Mouse (Mus musculus): ENCODE results near the gene Il20rb. TPM values are rescaled to one million over a fixed set of nuclear protein-coding genes. Genes with fewer than 3 reads are reported as not detected.
A peak's percentile ranks its signal among the peaks of the same experiment; 100 is the strongest.

Gene Il20rb
- 1 to 10 TPM; 2.5 to 4.9 (median 3.9) TPM for total RNA-seq (2022)

DNA sequence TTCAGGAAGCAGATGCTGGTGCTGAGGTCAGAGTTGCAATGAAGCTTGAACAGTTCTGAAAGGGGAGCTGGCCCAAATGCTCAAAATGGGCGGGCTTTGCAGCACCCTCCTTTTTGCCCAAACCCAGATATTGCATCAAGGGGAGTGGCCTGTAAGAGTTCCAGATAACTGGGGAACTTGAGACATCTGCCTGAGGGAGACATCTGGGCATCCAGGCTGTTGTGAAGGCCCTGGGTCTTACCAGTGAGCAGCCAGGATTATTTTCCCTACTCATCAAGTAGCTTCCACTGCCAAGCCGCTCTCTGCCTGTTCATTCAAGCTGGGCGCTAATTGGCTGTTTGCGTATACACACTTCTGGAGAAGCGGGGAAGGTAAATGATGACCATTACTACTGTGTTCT, at the start of gene Il20rb:
Gene Il20rb, minus strand, starts transcription at position 358 of the 400 bp plus-strand sequence.
- no peak for DNase-seq (ENCODE audit: low spot score in 2 of 2)

DNA sequence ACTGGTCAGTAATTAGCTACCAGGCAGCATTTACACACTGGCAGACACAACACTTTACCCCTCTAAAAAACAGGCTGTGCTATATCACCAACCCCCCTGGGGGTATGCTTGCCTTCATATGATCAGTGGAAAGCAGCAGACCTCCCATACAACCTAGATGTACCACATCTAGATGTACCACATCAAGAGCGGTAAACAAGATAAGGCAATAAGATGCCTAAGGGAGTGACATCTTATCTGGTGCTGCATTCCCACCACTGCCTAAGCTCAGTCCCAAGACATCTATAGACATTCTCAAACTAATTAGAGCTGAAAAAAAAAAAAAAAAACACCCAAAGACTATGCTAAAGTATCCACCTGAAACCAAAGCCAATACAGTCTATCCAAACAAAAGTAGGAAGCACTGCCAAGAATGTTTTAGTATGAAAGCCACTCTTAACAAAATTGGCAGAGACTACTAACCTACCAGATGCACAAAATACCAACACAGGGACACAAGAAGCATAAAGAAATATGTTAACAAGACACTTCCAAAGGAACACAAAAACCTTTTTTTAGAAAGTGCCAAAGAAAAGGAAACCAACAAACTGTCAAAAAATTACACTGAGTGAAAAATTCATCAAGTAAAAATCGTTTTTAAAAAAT, 49.2 kb upstream of the Il20rb start:
- DNase-seq (ENCODE audit: low spot score in 2 of 2), result no peak

DNA sequence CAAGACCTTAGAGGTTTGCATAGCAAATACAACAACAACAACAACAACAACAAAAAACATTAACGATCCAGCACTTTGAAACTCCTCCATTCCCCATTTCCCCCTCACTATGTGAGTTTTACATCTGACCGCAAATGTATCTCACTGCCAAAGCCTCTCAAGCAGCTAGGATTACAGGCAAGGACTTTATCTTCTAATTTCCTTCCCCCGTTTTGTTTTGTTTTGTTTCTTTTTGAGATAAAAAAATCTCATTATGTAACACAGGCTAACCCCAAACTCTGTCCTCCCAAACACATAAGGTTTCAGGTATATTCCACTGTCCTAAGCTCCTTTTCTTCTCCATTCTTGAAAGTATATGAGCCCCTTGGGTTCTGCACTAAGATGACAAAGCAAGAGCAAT, 48.1 kb upstream of the Il20rb start:
- no peak for DNase-seq (ENCODE audit: low spot score in 2 of 2)

DNA sequence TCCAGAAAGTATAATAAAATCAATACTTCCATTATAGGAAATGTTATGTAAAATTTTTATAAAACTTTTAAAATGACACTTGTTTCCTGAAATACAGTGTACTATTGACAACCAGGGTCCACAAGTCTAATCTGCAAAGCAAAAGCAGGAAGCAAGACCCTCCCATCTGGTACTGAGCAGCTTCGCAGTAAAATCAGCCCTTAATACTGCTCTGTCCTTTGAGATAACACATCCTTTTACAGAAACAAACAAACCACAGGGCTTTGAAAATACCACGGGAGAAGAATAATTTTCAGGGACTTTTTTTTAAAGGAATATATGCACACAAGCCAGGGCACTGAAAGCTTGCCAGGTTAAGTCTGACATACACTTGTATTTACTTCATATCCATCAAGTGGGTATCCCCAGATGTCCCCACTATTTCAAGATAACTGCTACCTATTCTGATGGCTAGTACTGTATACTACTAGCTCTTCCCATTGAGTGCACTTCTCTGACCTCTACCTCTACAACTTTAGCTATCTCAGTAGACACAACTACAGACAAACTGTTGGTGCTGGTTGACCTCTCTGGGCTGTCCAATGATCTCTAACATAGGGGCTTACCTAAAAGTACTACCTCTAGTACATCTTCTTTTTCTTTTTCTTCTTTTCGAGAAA, 46.4 kb upstream of the Il20rb start:
- DNase-seq (ENCODE audit: low spot score in 2 of 2), result no peak

DNA sequence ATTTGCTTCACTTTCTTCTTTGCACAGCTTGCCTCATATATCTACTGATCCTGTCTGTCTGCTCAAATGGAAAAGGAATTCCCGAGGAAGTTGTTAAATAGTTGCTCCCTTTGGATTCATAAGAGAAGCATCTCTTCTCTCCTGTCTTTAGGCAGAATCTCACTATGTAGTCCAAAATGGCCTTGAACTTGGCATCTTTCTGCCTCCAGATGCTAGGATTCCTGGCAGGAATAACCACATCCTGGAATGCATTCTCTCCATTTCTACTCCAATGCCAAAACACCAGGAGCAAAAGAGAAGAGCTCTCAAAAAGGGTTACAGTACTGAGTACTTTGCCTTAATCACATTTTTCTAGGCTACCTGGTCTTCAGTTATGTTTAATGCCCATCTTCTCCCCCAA, 44.7 kb upstream of the Il20rb start:
- DNase-seq (ENCODE audit: low spot score in 2 of 2), result no peak

DNA sequence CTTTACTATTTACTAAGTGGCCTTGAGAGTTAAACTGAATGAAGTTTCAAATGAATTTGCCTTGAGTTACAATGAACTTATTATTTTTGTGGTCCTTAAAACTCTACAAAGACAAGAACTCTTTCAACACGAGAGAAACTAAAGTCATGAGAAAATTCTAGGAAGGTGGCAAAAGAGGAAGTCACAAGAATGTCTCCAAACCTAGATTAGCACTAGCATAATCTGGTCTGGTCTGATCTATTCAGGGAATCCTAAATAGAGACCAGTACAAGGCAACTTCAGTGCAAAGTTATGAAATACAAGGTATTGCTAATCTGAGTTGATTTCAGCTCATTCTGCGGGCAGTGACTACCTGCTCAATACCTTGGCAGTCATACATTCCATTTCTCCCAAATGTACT, 38.6 kb upstream of the Il20rb start:
- no peak for DNase-seq (ENCODE audit: low spot score in 2 of 2)

DNA sequence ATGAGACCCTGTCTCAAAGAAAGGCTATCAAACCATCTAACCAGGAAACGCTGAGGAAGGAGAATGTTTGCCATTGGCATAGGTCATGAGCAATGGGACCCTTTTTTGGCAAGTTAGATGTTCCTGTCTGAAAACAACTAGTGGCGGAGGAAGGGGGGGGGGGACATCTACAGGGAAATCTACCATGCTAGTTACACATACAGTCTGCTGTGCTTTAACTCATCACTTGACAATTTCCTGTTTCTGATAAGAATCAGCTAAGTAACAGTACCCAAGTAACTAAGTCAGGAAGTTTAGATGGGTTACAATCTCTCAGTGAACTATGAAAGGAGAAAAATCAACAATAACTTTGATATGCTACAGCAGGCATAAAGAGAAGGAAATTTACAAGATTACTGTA, 35.4 kb upstream of the Il20rb start:
- no peak for DNase-seq (ENCODE audit: low spot score in 2 of 2)

DNA sequence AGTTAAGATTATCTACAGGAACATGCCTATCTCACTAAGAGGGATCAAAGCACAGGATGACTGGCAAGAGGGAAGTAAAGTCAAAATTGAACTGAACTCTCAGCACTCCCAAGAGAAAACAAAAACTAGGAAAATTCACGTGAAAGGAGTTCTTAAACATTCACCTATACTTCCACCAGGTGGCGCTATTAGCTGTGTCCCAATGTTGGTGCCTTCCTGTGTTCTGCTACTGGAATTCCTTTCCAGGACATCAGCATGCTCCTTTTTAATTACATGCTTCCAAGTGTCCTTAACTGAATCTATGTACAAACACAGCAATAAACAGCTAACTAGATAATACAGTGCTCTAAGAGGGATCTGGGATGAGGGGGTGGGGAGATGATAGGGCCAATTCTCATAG, 34.0 kb upstream of the Il20rb start:
- DNase-seq (ENCODE audit: low spot score in 2 of 2), result peak in 1 of 2 experiments; percentile 33

DNA sequence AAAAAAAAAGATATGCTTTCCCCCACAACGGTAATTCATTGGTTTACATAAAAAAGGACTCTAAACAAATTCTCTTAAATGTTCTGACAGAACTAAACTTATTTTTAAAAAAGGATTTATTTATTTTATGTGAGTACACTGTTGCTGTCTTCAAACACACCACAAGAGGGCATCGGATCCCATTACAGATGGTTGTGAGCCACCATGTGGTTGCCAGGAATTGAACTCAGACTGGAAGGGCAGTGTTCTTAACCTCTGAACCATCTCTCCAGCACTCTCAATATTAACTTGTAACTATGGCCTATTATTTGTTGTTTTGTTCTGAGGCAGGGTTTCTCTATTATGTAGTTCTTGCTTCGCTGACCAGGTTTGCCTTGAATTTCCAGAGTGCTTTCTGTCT, 33.4 kb upstream of the Il20rb start:
- no peak for DNase-seq (ENCODE audit: low spot score in 2 of 2)

DNA sequence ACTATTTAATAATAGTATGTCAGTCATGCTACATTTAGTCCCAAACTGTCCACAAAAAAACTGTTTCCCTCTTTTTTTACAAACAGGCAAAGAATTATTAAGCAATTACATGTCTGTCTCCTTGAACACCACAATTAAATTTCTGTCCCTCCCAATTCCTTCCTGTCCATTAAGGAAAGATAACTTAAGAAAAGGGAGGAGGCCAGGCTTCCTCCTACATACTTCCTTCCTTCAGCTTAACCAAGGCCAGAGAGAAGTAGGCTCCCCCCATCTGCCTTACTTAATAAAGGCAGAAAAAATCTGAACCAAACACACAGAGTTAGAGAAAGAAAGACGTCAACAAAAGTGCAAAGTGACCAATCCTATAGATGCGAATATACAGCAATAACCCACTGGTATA, 21.0 kb upstream of the Il20rb start:
- DNase-seq (ENCODE audit: low spot score in 2 of 2), result no peak

DNA sequence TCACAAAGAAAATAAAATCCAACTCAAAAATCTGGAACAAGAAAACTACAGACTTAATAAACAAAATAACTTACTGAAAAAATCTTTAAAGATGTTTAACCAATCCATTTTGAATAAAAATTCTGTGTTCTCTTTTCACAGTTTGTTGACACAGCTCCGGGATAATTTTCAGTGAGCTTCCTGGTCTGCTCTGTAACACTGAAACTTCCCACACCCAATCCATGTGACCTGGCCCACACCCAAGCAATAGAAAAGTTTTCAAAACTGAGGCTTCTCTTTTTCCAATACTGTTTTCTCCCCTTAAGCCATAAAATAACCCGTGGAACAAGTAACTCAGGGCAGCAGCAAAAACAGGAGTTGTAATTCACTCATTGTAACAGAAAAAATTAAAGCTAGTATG, 20.1 kb upstream of the Il20rb start:
- no peak for DNase-seq (ENCODE audit: low spot score in 2 of 2)

DNA sequence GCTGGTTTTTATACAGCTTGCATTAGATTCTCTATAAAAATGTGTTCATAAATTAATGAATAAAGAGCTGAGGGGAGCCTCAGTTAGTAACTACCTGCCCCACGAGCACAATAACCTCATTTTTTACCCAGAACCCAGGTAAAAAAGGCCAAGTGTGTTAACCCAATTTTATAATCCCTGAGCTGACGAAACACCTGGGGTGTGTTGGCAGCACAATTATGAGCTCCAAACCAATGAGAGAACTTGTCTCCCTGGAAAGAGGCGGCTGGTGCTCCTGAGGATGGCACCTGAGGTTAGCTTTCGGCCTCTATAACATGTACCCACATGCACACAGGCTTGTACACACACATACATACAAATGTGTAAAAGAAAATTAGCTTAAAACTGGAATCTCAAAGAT, 18.9 kb upstream of the Il20rb start:
- no peak for DNase-seq (ENCODE audit: low spot score in 2 of 2)

DNA sequence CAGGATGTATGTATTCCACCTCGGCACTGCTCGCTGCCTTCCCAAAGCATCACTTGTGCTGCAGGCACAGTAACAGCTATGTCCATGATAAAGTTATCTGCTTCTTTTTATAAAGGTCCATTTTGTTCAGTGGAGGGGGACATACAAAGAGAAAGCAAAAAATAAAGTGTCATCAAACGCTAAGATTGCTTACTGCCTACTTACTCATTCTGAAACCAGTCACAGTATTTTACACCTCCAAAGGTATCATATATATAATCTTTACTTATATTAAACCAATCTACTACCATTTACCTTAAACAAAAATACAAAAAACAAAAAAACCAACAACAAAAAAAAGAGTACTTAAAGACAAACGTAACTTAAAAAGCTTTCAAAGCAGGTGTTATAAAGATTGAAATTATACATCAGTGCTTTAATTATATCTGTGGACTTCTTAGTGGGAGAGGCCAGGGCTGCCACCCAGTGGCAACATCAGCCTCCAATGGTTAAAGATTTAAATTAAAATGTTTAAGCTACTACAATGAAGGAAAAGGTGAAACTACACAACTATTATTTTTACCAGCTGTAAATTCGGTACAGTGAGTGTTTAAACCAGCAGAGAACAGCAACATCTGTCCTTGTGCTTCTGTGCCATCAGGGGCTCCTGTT, 7.1 kb upstream of the Il20rb start:
- no peak for DNase-seq (ENCODE audit: low spot score in 2 of 2)

DNA sequence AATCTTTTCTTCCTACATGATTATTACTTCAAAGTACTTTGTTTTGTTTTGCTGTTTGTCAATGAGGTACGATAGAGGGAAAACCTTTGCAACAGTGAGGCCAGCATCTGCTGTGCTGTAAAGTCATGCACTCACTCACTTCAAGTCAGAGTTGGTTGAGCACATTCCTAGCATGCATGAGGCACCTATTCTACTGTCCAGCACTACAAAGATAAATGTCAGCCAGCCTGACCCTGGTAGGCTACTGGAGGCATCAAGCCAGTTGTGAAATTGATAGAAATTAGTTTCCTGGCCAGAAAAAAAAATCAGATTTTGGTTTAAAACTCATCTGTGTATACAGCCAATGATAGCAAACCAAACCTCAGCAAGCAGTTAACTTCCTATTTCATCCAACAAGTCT, 4.8 kb upstream of the Il20rb start:
- DNase-seq (ENCODE audit: low spot score in 2 of 2), result no peak

DNA sequence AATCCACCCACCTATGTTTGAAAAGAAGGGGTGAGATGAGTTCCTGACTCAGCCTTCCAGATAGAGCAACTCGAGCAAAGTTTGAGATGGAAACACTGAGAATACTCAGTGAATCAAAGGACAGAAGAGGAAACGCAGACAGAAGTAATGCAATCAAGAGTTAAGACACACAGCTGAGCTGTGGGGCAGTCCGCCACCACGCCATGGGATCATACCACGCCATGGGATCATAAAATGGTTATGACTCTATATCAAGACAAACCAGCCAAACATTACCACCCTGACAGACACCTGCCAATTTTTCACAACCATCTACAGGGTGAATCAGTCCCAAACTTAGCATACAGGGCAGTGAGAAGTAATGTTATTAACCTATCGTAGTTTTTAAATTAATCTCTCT, 2.4 kb upstream of the Il20rb start:
- DNase-seq (ENCODE audit: low spot score in 2 of 2), result no peak

DNA sequence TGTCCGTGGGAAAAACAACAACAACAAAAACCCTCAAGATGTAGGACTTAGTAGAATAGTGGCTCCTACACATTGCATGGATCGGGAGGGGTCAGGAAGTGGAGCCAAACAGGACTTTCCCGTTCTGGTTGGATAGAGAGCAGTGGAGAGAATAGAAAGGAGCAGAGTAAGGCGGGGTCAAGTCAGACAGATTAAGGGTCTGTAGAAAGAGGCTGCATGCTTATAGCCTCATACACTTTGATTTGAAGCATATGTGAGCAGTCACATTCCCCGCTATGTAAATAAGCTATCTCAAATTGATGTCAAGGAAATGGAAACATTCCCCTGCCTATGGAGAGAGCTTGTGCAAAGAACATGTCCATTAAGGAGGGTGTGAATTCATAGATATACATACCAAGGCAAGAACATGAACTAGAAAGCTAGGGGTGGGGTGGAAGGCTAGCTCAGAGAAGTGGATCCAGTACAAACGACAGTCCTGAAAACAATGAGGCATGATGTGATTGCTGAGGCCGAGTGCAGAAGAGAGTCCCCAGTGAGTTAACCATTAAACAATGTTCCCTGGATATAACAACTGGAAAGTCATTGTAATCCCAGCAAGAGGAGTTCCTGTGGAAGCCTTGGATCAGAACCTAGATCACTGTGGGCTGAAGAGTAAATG, 1.6 kb upstream of the Il20rb start:
- no peak for DNase-seq (ENCODE audit: low spot score in 2 of 2)

DNA sequence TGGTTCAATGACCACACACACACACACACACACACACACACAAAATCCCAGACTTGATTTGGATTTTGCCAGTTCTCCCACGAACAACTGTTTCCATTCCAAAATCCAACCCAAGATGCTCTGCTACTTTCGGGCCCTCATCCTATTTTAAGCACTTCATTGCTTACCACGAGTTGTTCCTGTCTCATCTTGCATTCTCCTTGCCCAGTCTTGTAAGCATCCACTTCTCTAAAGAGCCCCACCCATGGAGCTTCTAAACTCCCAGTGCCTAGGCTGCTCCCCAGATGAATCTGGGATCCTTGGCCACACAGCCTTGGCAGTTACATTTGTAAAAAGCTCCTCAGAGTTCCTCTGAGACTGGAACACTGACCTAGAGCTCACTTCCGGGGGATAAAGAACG, 3.3 kb downstream of the Il20rb start:
- DNase-seq (ENCODE audit: low spot score in 2 of 2), result no peak

DNA sequence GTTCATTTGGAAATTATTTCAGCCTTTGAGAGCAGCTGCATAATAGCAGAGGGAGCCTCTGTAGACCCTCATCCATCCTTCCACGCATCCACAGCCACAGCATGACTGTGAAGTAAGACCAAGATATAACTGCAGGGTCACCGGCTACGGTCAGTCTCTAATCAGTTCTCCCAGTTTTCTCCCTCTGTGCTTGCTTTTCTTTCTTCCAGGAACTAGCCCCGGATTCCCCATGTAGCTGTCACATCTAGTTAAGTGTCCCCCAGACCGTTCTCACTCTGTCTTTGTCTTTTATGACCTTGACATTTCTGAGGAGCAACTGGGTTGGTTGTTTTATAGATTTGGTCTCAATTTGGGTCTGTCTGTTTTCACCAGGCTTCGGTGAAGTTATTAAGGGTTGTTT, 5.0 kb downstream of the Il20rb start:
- DNase-seq (ENCODE audit: low spot score in 2 of 2), result no peak

DNA sequence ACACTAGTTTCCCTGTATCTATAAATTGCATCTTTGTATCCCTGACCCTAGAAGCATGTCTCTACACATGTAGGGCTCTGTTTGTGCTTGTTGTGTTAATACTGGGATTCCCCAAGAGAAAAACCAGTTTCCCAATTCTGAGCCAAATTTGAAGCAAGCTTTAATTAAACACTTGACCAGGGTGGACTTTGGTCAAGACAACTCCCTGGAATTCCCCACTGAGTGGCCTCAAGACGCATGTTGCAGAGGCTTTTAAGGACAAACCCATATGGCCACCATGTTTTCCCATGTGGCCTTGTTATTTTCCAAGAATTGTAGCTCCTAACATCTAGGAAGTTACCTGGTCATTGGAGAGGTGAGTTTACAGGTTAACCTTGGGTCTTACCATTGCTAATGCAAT, 12.5 kb downstream of the Il20rb start:
- DNase-seq (ENCODE audit: low spot score in 2 of 2), result no peak

DNA sequence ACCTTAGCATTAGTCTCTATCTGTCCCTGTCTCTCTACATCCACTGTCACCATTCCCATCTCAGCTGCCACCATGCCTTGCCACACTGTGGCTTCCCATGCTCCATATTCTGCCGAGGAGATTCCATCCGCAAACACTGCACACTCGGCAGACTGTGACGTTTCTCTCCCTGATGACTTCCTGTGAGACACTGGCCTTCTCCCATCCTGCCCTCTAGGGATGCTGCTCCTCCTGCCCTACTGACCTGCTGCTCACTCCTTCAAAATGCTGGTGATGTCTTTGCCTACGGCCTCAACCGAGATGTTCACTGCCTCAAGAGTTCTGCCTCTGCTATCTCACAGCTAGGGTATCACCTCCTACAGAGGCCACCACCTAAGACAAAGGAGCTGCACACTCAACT, 13.2 kb downstream of the Il20rb start:
- DNase-seq (ENCODE audit: low spot score in 2 of 2), result no peak

DNA sequence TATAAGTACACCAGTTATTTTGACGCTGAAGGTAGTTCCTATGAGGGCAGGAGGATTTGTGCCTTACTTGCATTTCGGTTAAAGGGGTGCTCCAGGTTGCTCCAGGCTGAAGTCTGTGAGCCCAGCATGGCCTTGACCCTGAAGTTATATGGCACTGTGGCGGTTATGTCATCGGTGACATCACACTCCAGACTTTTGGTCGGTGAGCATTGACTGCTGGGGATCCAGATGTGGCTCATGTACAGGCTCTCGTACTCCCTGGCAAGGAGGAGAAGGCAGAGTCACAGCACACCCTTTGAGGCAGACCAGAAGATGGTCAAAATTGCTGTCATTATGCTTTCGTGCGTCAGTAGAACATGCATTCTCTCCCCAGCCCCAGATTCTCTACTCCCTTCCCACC, 13.7 kb downstream of the Il20rb start:
- no peak for DNase-seq (ENCODE audit: low spot score in 2 of 2)

DNA sequence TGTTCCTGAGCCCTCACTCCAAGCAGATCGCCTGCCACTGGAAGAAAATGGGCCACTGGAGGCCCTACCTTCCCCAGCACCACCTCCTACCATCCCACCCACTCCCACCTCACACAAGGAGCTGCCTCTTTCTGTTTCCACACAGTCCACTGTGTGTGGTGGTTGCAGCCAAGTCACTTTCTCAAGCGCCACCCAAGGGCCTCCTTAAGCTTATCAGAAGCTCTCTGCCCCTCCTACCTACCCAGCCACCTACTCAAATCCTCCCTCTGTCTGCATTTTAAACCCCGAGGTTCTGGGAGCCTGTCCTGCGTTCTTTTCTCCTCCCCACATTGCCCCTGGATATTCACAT, 15.0 kb downstream of the Il20rb start:
- no peak for DNase-seq (ENCODE audit: low spot score in 2 of 2)

All from layer of hippocampus, adult 8-10 months (tissue).